Mouse (Mus musculus) erythroblast, embryonic 14.5 days (primary cell): ENCODE measurements at regions not wholly inside any gene's neighbourhood (a gene's known extent, or its start where the extent isn't known, plus 50 kb on each side); places are given as distances from the start of the nearest gene placed in this dataset.

ENCODE experiments used
- GATA1 ChIP-seq: IDR thresholded peaks from 2 replicates; pipeline ENCODE4 v1.6.1; 2012; ENCODE audit warnings: low read length, inconsistent platforms, mixed read lengths
- TAL1 ChIP-seq: IDR thresholded peaks from 3 replicates; pipeline ENCODE4 v1.6.1; 2012; ENCODE audit warnings: low read length, inconsistent platforms, mixed read lengths

DNA sequence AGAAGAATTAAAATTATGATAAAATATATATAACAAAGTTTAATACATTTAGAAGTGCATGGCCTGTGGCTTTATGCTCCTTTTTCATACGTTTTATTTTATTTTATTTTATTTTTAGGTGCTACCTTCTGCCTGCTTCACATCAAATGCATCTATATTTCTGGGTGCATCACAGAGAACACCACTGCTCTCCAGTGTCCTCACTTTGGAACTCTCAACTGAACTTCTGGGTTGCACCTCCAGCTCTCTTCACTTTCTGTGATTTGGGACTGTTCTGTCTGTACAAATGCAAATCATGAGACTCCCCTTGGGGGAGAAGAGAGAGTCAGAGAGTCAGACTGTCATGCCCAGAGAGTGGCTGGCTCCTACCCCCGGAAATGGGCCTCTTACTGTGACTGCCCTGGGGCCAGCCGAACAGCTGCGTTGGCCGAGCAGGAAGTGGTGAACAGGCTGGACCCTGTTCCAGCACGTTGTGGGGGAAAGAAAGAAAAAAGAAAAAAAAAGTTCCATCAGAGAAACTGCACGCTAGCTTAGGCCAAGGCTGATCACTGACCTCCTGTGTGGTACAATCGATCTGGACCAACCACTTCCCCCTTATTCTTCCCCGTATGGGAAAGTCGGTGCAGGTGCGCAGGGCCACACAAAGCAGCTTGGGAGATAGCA, 111.9 kb upstream of the Id2 start:
- no peak for TF ChIP-seq GATA1
- TF ChIP-seq TAL1, result no peak
